Mouse (Mus musculus) adrenal gland, postnatal 4 days (tissue): ENCODE results near the gene Gm17631. TPM values are rescaled to one million over a fixed set of nuclear protein-coding genes. Genes with fewer than 3 reads are reported as not detected.
"Not testable (repeated sequence)": the region's sequence is repeated elsewhere in the genome, so short reads cannot be mapped to it uniquely, and the experiment has no call there.

Source experiments
- DNase-seq, 2 experiments: peaks; one replicate each; pipeline ENCODE4 v3.0.0; 2021 to 2022; ENCODE audit warnings: low spot score in 2 of 2, mixed read lengths in 2 of 2
- long read RNA-seq, 2 experiments: library from polyadenylated mRNA; stranded (forward); transcript quantifications; one replicate each; pipeline ENCODE4 v2.0.0; 2021
- total RNA-seq, 2 experiments: library from RNA; stranded (reverse); gene quantifications; 2 replicates each; pipeline ENCODE4 v1.2.3; 2021

The Gm17631 gene
- total RNA-seq, result not detected
- long read RNA-seq, experiment 1, result 0 reads
- long read RNA-seq, experiment 2, result 0 reads

GRCm38 (mm10) chr6:129862349-129862748 is at the start of gene Gm17631:
Gene Gm17631 (plus strand): TSS chr6:129862649.
- not testable (repeated sequence) for DNase-seq

DNA sequence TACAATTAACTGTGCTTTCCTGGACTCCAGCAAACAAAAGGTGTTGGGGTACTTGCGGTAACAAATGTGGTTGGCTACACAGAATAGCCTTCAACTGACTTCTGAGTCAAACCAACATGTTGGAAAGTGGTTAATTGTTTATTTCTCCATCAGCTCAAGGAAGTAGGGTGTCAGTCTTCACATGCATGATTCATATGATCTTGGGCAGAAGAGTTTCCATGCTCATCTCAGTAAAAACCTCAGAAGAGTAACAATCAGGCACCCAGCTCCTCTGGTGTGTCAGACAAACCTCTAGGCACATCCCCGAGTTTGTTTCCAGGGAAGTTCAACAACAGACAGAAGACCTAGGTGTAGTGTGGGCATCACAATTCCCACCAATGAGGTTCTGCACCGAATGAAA is 44.7 kb upstream of the Gm17631 start:
- no peak for DNase-seq

GRCm38 (mm10) chr6:129824004-129824403 is 38.4 kb upstream of the Gm17631 start:
- DNase-seq, result no peak

GRCm38 (mm10) chr6:129825559-129825958 is 36.9 kb upstream of the Gm17631 start:
- no peak for DNase-seq

DNA sequence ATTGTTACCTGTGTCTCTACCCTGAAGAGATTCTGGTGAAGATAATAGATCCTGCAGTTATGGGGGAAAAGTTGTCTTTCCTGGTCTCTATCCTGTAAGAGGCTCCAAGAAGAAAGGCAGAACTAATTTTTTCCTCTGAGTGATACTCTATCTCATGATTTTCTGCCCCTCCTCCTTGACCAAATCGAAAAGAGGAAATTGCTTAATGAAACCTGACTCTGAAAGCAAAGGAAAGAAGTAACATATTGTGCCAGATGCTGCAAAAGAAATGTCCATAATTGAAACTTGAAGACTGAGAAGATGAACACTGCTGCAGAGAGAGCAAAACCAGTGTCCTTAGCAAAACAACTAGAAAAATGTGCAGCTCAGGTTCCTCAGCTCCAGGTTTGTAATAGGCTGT is 14.1 kb downstream of the Gm17631 start, which contains the start of gene Klra17:
Gene Klra17 (minus strand): TSS at position 124 of the 400 bp plus-strand sequence.
- no peak for DNase-seq

GRCm38 (mm10) chr6:129882525-129882924 is 20.1 kb downstream of the Gm17631 start:
- no peak for DNase-seq

Other genes with a start within 250 kb of the Gm17631 start
- gene Klrk1, start 238.8 kb upstream of the Gm17631 start, total RNA-seq, result under 1 TPM; 0.25 to 0.34 TPM
- not detected for gene Klrc3, start 219.3 kb upstream of the Gm17631 start, total RNA-seq
- gene Klrc2, start 202.0 kb upstream of the Gm17631 start, total RNA-seq, result not detected
- under 1 TPM in 1 of 2 experiments, not detected in 1; 0.14 TPM for gene Klrc1, start 183.7 kb upstream of the Gm17631 start, total RNA-seq
- not detected for gene Klri1, start 145.5 kb upstream of the Gm17631 start, total RNA-seq
- gene Klri2, start 122.2 kb upstream of the Gm17631 start, total RNA-seq, result not detected
- gene Gm156, start 78.4 kb upstream of the Gm17631 start, total RNA-seq, result not detected
- under 1 TPM in 1 of 2 experiments, not detected in 1; 0.25 TPM for gene Klra17, start 14.0 kb downstream of the Gm17631 start, total RNA-seq
- gene Klra5, start 55.0 kb downstream of the Gm17631 start, total RNA-seq, result not detected
- gene Klra6, start 164.3 kb downstream of the Gm17631 start, total RNA-seq, result not detected
- gene Klra4, start 204.6 kb downstream of the Gm17631 start, total RNA-seq, result not detected